Mouse (Mus musculus): ENCODE measurements around the gene Trp53bp2.

DNA sequence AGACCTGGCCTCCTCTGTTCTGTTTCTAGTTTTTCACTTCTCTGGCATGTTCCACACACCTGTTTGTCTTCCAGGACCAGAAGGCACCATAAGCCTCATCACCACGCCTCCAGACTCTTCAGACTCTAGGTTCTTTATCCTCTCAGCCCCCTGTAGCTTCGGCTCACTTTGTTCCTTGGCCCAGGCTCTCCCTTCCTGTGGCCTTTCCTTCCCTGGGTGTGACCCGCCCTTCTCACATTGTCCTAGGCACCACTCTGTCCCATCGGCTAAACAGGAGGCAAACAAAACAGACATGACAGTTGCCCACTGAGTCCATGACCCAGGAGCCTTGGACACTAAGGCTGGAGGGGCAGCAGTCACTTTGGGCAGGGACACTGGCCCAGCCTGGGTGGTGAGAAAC is 91.3 kb downstream of the Trp53bp2 start:
- TF ChIP-seq CTCF (IDR thresholded peaks at IDR 0.05 in 2 of 3, conservative IDR thresholded peaks at IDR 0.05 in 1 of 3; ENCODE audit: control insufficient read depth in 1 of 3, insufficient read depth in 1 of 3, low read depth in 2 of 3, low read length in 3 of 3, poor library complexity in 1 of 3, severe bottlenecking in 1 of 3), result no peak
- TF ChIP-seq EP300 (IDR thresholded peaks at IDR 0.05; ENCODE audit: low read depth in 1 of 2, low read length in 2 of 2), result no peak
- no peak for TF ChIP-seq SMC3 (IDR thresholded peaks at IDR 0.05; ENCODE audit: low read depth, low read length)
- no peak for TF ChIP-seq POLR2A (IDR thresholded peaks at IDR 0.05; ENCODE audit: control insufficient read depth in 1 of 2, insufficient read depth in 1 of 2, low read depth in 1 of 2, low read length in 2 of 2, poor library complexity in 1 of 2)
